Mouse (Mus musculus) megakaryocyte, embryonic 14.5 days (primary cell): ENCODE data around the gene Rora. TPM values are rescaled to one million over a fixed set of nuclear protein-coding genes. Genes with fewer than 3 reads are reported as not detected.
A peak's percentile ranks its signal among the peaks of the same experiment; 100 is the strongest.

Experiments
- H3K27me3 ChIP-seq: replicated peaks from 2 replicates; pipeline ENCODE3; 2012; ENCODE audit warnings: inconsistent platforms
- H3K36me3 ChIP-seq: replicated peaks from 2 replicates; pipeline ENCODE3; 2012; ENCODE audit warnings: low read length, inconsistent platforms, mixed read lengths
- H3K4me1 ChIP-seq: 2 replicates; pipeline ENCODE4 v1.6.1; 2012; ENCODE audit warnings: inconsistent platforms
- H3K4me3 ChIP-seq: replicated peaks from 2 replicates; pipeline ENCODE3; 2012; ENCODE audit warnings: moderate library complexity, mild to moderate bottlenecking, inconsistent platforms
- H3K9me3 ChIP-seq: 2 replicates; pipeline ENCODE4 v1.6.1; 2012; ENCODE audit warnings: inconsistent platforms
- FLI1 ChIP-seq: IDR thresholded peaks from 2 replicates; pipeline ENCODE4 v1.6.1; 2012; ENCODE audit warnings: low read length, inconsistent platforms, mixed read lengths
- GATA1 ChIP-seq: IDR thresholded peaks from 3 replicates; pipeline ENCODE4 v1.6.1; 2012; ENCODE audit warnings: mixed read lengths, low read length, inconsistent platforms, borderline replicate concordance
- polyA plus RNA-seq: library from polyadenylated mRNA; stranded (reverse); fragments of >175 nt; gene quantifications from 2 replicates; pipeline ENCODE4 v1.2.3, GENCODE M21; 2012; ENCODE audit warnings: low replicate concordance; ENCODE audit not compliant: insufficient read depth

Gene Rora
- polyA plus RNA-seq, 1 experiment = 2.5 TPM

GRCm38 (mm10) chr9:69397760-69398452 lies 744.3 kb downstream of the Rora start, which contains the start of gene Ice2:
Ice2 (plus strand) TSS chr9:69397906.
- no peaks in the 10 kb centered on the region for H3K27me3 ChIP-seq
- no peak for TF ChIP-seq FLI1
- no peak for TF ChIP-seq GATA1
- H3K4me1 ChIP-seq = peaks cover 27% of the 10 kb centered on the region
- H3K9me3 ChIP-seq = no peaks in the 10 kb centered on the region
- H3K4me3 ChIP-seq = peak within 1 kb of the TSS; percentile 97
- H3K36me3 ChIP-seq = peaks cover 13% of the 10 kb centered on the region

GRCm38 (mm10) chr9:69398453-69398850 lies 744.9 kb downstream of the Rora start:
- TF ChIP-seq GATA1 (no peak), FLI1 (no peak)
- H3K36me3 ChIP-seq = peaks cover 14% of the 10 kb centered on the region

GRCm38 (mm10) chr9:69404671-69405070 lies 751.1 kb downstream of the Rora start:
- Histone ChIP-seq H3K36me3 (peaks cover 47% of the 10 kb centered on the region), H3K4me3 (no peak overlapping the region), H3K4me1 (0 out of 2 replicates have a peak, but pooled peaks cover under 1% of the 10 kb centered on the region), H3K9me3 (no peaks in the 10 kb centered on the region), H3K27me3 (no peaks in the 10 kb centered on the region)
- TF ChIP-seq FLI1 (no peak), GATA1 (no peak)

More at GRCm38 (mm10) chr9:69398453-69398850, 744.9 kb downstream of the Rora start:
- H3K9me3 ChIP-seq = no peaks in the 10 kb centered on the region
- H3K4me3 ChIP-seq = peak overlapping the region; percentile 97
- no peaks in the 10 kb centered on the region for H3K27me3 ChIP-seq
- peaks cover 27% of the 10 kb centered on the region for H3K4me1 ChIP-seq

GRCm38 (mm10) chr9:69419476-69419875 lies 765.9 kb downstream of the Rora start:
- Histone ChIP-seq H3K4me3 (no peak overlapping the region), H3K4me1 (no peaks in the 10 kb centered on the region), H3K27me3 (no peaks in the 10 kb centered on the region), H3K9me3 (no peaks in the 10 kb centered on the region), H3K36me3 (peaks cover 91% of the 10 kb centered on the region)
- TF ChIP-seq GATA1 (no peak), FLI1 (no peak)

GRCm38 (mm10) chr9:69430531-69430930 lies 776.9 kb downstream of the Rora start:
- Histone ChIP-seq H3K27me3 (no peaks in the 10 kb centered on the region), H3K9me3 (no peaks in the 10 kb centered on the region), H3K36me3 (peaks cover 74% of the 10 kb centered on the region), H3K4me3 (no peak overlapping the region), H3K4me1 (no peaks in the 10 kb centered on the region)
- no peak for TF ChIP-seq GATA1
- TF ChIP-seq FLI1 = no peak

GRCm38 (mm10) chr9:69431863-69432555 lies 778.4 kb downstream of the Rora start:
- H3K4me1 ChIP-seq = no peaks in the 10 kb centered on the region
- no peak overlapping the region for H3K4me3 ChIP-seq
- no peaks in the 10 kb centered on the region for H3K27me3 ChIP-seq
- peaks cover 59% of the 10 kb centered on the region for H3K36me3 ChIP-seq
- no peaks in the 10 kb centered on the region for H3K9me3 ChIP-seq
- TF ChIP-seq GATA1 (no peak), FLI1 (no peak)

GRCm38 (mm10) chr9:69435194-69435593 lies 781.6 kb downstream of the Rora start:
- no peak for TF ChIP-seq GATA1
- no peak for TF ChIP-seq FLI1
- Histone ChIP-seq H3K4me3 (no peak overlapping the region), H3K9me3 (no peaks in the 10 kb centered on the region), H3K36me3 (peaks cover 31% of the 10 kb centered on the region), H3K4me1 (peaks cover 5% of the 10 kb centered on the region; the same call in 1 of the 2 replicates), H3K27me3 (no peaks in the 10 kb centered on the region)

GRCm38 (mm10) chr9:69435662-69436061 lies 782.1 kb downstream of the Rora start:
- Histone ChIP-seq H3K4me1 (peaks cover 5% of the 10 kb centered on the region; the same call in 1 of the 2 replicates), H3K36me3 (peaks cover 26% of the 10 kb centered on the region), H3K4me3 (no peak overlapping the region), H3K9me3 (no peaks in the 10 kb centered on the region), H3K27me3 (no peaks in the 10 kb centered on the region)
- TF ChIP-seq GATA1 (no peak), FLI1 (no peak)
